Mouse (Mus musculus): ENCODE measurements at regions not wholly inside any gene's neighbourhood (a gene's known extent, or its start where the extent isn't known, plus 50 kb on each side); places are given as distances from the start of the nearest gene placed in this dataset.
"Not testable (repeated sequence)": the region's sequence is repeated elsewhere in the genome, so short reads cannot be mapped to it uniquely, and the experiment has no call there.

DNA sequence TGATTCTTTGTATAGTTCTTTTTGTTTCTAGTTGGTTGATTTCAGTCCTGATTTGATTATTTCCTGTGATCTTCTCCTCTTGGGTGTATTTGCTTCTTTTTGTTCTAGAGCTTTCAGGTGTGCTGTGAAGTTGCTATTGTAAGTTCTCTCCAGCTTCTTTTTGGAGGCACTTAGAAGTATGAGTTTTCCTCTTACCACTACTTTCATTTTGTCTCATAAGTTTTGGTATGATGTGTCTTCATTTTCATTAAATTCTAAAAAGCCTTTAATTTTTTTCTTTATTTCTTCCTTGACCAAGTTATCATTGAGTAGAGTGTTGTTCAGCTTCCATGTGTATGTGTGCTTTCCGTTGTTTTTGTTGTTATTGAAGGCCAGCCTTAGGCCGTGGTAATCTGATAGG, 195.3 kb upstream of the Btg1 start:
- DNase-seq (ENCODE audit: low spot score in 2 of 2): not testable (repeated sequence)

- no peak for DNase-seq (ENCODE audit: low spot score in 2 of 2)
Observed at GRCm38 (mm10) chr10:96427407-96427806, 189.4 kb upstream of the Btg1 start.

- DNase-seq (ENCODE audit: low spot score in 2 of 2): no peak
Observed at GRCm38 (mm10) chr10:96430142-96430541, 186.7 kb upstream of the Btg1 start.

- DNase-seq (ENCODE audit: low spot score in 2 of 2): no peak
Observed at GRCm38 (mm10) chr10:96435109-96435508, 181.7 kb upstream of the Btg1 start.

- no peak for DNase-seq (ENCODE audit: low spot score in 2 of 2)
Observed at GRCm38 (mm10) chr10:96438398-96439103, 178.3 kb upstream of the Btg1 start.

DNA sequence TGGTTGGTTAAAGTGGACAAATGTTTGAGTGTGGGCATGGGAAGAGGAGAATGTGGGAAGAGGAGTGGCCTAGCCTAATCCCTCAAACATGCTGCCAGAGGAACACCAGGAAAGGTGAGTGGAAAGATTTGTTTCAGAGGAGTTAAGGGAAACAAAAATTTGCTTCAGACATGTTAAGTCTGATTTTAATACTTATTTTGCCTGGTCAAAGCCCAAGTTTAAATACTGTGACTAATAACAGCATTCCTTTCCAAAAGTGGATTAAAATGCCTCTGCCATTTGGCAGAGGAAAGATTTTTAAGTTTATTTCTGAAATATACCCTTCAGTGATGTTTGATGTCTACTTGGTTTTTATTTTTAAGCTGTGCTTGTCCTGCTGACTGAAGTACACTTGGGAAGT, 174.6 kb upstream of the Btg1 start:
- no peak for DNase-seq (ENCODE audit: low spot score in 2 of 2)

DNA sequence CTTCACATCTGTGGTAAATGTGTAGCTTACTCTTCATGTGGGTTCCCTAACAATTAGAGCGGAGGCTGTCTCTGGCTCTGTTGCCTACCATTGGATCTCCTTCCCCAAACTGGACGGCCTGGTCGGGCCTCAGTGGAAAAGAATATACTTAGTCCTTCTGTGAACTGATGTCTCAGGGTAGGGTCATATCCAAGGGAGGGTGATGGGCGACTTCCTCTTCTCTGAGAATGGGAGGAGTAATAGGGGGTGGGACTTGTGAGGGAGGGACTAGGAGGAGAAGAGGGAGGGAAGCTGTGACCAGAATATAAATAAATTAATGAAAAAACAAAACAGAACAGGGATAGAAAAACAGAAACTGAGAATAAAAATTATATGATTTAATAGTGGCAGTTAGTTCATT, 166.5 kb upstream of the Btg1 start:
- DNase-seq (ENCODE audit: low spot score in 2 of 2): no peak

- DNase-seq (ENCODE audit: low spot score in 2 of 2): no peak
Observed at GRCm38 (mm10) chr10:96454857-96455256, 161.9 kb upstream of the Btg1 start.

GRCm38 (mm10) chr10:96458551-96458950, 158.3 kb upstream of the Btg1 start:
- DNase-seq (ENCODE audit: low spot score in 2 of 2): no peak

DNA sequence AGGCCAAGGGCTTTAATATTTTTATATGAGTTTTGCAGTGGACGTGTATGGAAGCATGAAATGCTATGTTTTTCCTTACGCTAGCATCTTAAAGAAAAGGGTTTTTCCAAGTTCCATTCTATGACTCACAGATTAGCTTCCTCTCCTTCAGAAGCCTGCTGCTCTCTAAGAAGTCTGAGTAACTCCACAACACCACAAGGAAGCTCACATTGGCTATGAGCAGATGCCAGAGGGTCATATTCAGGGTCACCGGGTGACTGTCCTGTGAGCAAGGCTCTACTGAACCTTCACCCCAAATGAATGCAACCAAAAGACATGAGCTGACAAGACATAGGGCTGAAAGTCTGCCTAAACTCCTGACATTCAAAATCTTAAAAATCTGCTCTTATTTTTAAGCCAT, 157.6 kb upstream of the Btg1 start:
- DNase-seq (ENCODE audit: low spot score in 2 of 2): no peak

DNA sequence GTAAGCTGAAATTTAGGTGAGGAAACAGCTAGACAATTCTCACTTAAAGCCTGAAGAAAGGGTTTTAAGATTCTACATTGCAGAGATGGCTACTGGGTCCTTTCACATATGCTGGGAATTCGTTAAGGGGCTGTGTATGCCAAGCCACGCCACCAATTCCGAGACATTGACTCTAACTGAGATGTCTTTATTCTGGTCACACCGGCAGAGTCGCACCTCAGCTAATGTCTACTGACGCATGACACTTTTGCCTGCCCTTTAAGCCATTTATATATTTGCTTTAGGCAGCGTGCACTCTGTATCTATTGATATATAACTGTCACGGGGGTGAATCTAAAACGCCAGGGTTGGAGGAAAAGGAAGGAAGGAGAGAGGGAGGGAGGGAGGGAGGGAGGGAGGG, 156.7 kb upstream of the Btg1 start:
- DNase-seq (ENCODE audit: low spot score in 2 of 2): no peak

- no peak for DNase-seq (ENCODE audit: low spot score in 2 of 2)
Observed at GRCm38 (mm10) chr10:96460617-96461338, 156.0 kb upstream of the Btg1 start.

DNA sequence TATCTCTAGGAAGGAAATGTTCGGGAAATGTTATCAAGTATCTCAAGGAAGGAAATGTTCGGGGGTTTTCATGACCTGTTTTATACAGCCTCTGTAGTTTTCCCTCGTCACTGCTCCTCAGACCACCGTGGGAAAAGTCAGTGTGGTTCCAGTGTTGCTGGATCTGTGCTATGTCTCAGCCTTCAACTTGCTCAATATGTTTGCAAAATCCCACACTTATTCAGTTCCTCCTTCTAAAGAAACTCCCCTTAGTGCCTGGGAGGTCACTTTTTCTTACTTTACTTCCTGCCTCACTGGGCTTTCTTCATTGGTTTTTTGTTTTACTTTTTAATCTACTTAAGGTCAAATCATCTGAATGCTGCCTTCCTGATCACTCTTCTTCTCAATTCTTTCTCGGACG, 150.8 kb upstream of the Btg1 start:
- DNase-seq (ENCODE audit: low spot score in 2 of 2): no peak

GRCm38 (mm10) chr10:96466845-96467244, 150.0 kb upstream of the Btg1 start:
- no peak for DNase-seq (ENCODE audit: low spot score in 2 of 2)

GRCm38 (mm10) chr10:96467661-96468060, 149.1 kb upstream of the Btg1 start:
- no peak for DNase-seq (ENCODE audit: low spot score in 2 of 2)

- DNase-seq (ENCODE audit: low spot score in 2 of 2): no peak
Observed at GRCm38 (mm10) chr10:96471523-96471922, 145.3 kb upstream of the Btg1 start.

- DNase-seq (ENCODE audit: low spot score in 2 of 2): no peak
Observed at GRCm38 (mm10) chr10:96479350-96479749, 137.5 kb upstream of the Btg1 start.

DNA sequence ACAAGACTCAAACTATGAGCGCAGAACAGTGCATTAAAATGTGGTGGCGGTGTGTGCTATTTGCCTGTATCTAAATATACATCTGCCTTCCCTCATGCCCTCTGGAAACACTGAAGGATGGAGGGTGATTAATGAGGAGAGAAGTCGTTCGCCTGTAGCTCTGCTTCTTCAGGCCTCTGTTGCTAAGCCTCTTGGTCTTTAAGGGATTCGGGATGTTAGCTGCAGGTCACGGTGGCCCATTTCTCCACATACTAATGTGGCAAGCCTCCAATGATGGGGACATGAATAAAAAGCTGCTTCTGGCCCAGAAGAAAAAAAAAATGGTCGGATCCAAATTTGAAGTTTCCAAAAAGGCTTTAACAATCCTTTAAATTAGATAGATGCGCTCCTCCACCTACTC, 137.0 kb upstream of the Btg1 start:
- DNase-seq (ENCODE audit: low spot score in 2 of 2): no peak

GRCm38 (mm10) chr10:96480453-96481324, 136.1 kb upstream of the Btg1 start:
- DNase-seq (ENCODE audit: low spot score in 2 of 2): peak; percentile 9 to 31

- DNase-seq (ENCODE audit: low spot score in 2 of 2): no peak
Observed at GRCm38 (mm10) chr10:96481325-96481638, 135.5 kb upstream of the Btg1 start.

DNA sequence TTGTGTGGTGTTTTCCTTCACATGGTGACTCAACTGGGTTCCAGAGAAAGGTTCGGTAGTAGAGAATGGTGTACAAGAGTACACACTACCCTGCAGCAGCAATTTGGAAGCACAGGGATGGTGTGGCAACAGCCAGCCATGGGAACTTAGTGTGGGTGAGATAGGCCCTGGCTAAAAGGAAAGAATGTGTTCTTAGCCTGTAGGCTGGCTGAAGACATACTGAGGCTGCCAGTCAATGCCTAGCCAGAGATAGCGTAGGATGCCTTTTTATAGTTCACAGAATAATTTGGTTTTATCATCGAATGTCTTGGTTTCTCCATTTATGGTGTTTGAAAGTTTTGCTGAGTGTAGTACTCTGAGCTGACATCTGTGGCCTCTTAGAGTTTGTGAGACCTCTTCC, 130.1 kb upstream of the Btg1 start:
- no peak for DNase-seq (ENCODE audit: low spot score in 2 of 2)

DNA sequence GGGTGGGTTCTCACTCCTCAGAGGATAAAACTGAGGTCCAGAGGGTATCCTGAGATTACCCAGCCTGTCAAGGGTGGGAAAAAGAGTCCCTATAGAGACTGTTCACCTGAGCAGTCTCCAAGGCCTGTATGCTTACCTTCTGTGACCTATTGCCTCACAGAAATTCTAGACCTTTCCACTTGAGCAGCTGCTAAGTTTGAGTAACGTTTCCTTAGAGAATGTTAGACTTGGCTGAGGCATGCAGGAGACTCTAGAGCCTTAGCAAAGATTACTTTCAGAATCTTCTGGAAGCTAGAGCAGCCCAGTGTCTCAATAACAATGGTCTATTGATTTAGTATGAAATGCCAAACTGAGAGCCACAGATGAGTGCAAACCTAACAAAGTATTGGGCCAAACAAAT, 123.1 kb upstream of the Btg1 start:
- DNase-seq (ENCODE audit: low spot score in 2 of 2): no peak

DNA sequence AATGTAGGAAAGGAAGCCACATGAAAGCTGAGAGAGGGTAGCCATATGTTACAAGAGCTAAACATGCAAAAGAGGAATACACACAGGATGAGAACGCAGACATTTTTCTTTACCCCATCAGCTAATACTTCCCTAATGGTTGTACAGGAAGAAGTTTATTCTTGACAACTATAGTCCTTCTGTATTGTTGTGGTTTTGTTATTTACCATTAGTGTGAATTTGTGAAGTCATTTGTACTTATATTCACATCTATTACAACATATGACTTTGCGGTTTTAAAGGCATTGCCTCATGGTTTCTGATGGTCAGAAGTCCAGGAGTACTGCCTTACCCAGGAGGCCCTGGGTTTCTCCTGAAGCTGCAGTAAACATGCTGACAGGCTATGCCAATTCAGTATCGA, 120.1 kb upstream of the Btg1 start:
- DNase-seq (ENCODE audit: low spot score in 2 of 2): no peak
